Mouse (Mus musculus) myocyte (in vitro differentiated cells): ENCODE results near the gene Hoxc10. TPM values are rescaled to one million over a fixed set of nuclear protein-coding genes. Genes with fewer than 3 reads are reported as not detected.

Experiments
- H3K27me3 ChIP-seq: one replicate; pipeline ENCODE4 v1.6.1; 2011; ENCODE audit not compliant: control insufficient read depth, insufficient read depth, insufficient read length
- H3K36me3 ChIP-seq: one replicate; pipeline ENCODE4 v1.6.1; 2011; ENCODE audit not compliant: control insufficient read depth, insufficient read depth
- H3K4me2 ChIP-seq: one replicate; pipeline ENCODE4 v1.6.1; 2011; ENCODE audit warnings: low read depth, control low read depth
- H3K4me3 ChIP-seq: one replicate; pipeline ENCODE4 v1.5.1; 2011; ENCODE audit warnings: mild to moderate bottlenecking, control low read depth, moderate library complexity
- H3K79me2 ChIP-seq: one replicate; pipeline ENCODE4 v1.6.1; 2011; ENCODE audit not compliant: control insufficient read depth, insufficient read depth
- H3ac ChIP-seq: one replicate; pipeline ENCODE4 v1.6.1; 2011; ENCODE audit not compliant: control insufficient read depth, insufficient read length
- CEBPB ChIP-seq: IDR thresholded peaks from 2 replicates; pipeline ENCODE4 v1.6.1; 2011; ENCODE audit warnings: mild to moderate bottlenecking, moderate library complexity; ENCODE audit not compliant: poor library complexity, insufficient read depth, severe bottlenecking
- E2F4 ChIP-seq: IDR thresholded peaks from one replicate; pipeline ENCODE4 v1.6.1; 2011; ENCODE audit warnings: mild to moderate bottlenecking, control low read depth, moderate library complexity; ENCODE audit not compliant: insufficient read depth
- MAX ChIP-seq: IDR thresholded peaks from one replicate; pipeline ENCODE4 v1.6.1; 2011; ENCODE audit warnings: low read depth, mild to moderate bottlenecking, control low read depth
- MYOD1 ChIP-seq, 3 experiments: IDR thresholded peaks; one replicate each; pipeline ENCODE4 v1.6.1; 2011; ENCODE audit warnings: control low read depth in 2 of 3, low read depth in 2 of 3, mild to moderate bottlenecking in 2 of 3, moderate library complexity in 1 of 3; ENCODE audit not compliant: insufficient read length in 2 of 3, control insufficient read depth in 1 of 3
- MYOG ChIP-seq, 3 experiments: IDR thresholded peaks; one replicate each; pipeline ENCODE4 v1.6.1; 2011; ENCODE audit warnings: control low read depth in 2 of 3, low read depth in 2 of 3, mild to moderate bottlenecking in 2 of 3; ENCODE audit not compliant: insufficient read length in 2 of 3, control insufficient read depth in 1 of 3, insufficient read depth in 1 of 3
- POLR2A ChIP-seq: IDR thresholded peaks from one replicate; pipeline ENCODE4 v1.6.1; 2011; ENCODE audit warnings: low read depth, mild to moderate bottlenecking, control low read depth, moderate library complexity; ENCODE audit not compliant: insufficient read length
- POLR2AphosphoS2 ChIP-seq: IDR thresholded peaks from one replicate; pipeline ENCODE4 v1.6.1; 2011; ENCODE audit warnings: low read depth, control low read depth; ENCODE audit not compliant: insufficient read length
- REST ChIP-seq: IDR thresholded peaks from one replicate; pipeline ENCODE4 v1.6.1; 2011; ENCODE audit warnings: mild to moderate bottlenecking, control low read depth, moderate library complexity; ENCODE audit not compliant: insufficient read depth, insufficient read length
- SRF ChIP-seq: IDR thresholded peaks from one replicate; pipeline ENCODE4 v1.6.1; 2011; ENCODE audit warnings: low read depth; ENCODE audit not compliant: control insufficient read depth, insufficient read length
- TCF12 ChIP-seq: IDR thresholded peaks from one replicate; pipeline ENCODE4 v1.6.1; 2011; ENCODE audit warnings: mild to moderate bottlenecking, control low read depth; ENCODE audit not compliant: poor library complexity, insufficient read depth, severe bottlenecking
- TCF3 ChIP-seq: IDR thresholded peaks from one replicate; pipeline ENCODE4 v1.6.1; 2011; ENCODE audit warnings: low read depth, control low read depth; ENCODE audit not compliant: insufficient read length
- USF1 ChIP-seq: IDR thresholded peaks from one replicate; pipeline ENCODE4 v1.6.1; 2011; ENCODE audit warnings: low read depth, mild to moderate bottlenecking, control low read depth, moderate library complexity
- polyA plus RNA-seq: library from polyadenylated mRNA; unstranded; fragments of >200 nt; fragmentation: generic; extraction: Trizol; gene quantifications from one replicate; pipeline ENCODE4 v1.2.1, GENCODE M21; 2012; ENCODE audit warnings: missing spikeins

The Hoxc10 gene
- polyA plus RNA-seq, 1 experiment = 43.5 TPM

- TF ChIP-seq POLR2A (peak; percentile 39), SRF (no peak), MAX (no peak), POLR2AphosphoS2 (no peak)
- peak overlapping the region; percentile 64 for H3ac ChIP-seq
- peaks cover 99% of the 10 kb centered on the region for H3K79me2 ChIP-seq
- H3K4me2 ChIP-seq = peak overlapping the region; percentile 95
- peak overlapping the region; percentile 92 for H3K4me3 ChIP-seq
- no peaks in the 10 kb centered on the region for H3K27me3 ChIP-seq
- no peaks in the 10 kb centered on the region for H3K36me3 ChIP-seq
Measured at GRCm38 (mm10) chr15:102978615-102979515, 12.3 kb downstream of the Hoxc10 start.

GRCm38 (mm10) chr15:102979936-102980335 is 13.3 kb downstream of the Hoxc10 start:
- H3K27me3 ChIP-seq = no peaks in the 10 kb centered on the region
- peak overlapping the region; percentile 59 for H3ac ChIP-seq
- no peaks in the 10 kb centered on the region for H3K36me3 ChIP-seq
- peak overlapping the region; percentile 95 for H3K4me2 ChIP-seq
- peak overlapping the region; percentile 92 for H3K4me3 ChIP-seq
- peaks cover 99% of the 10 kb centered on the region for H3K79me2 ChIP-seq
- TF ChIP-seq MYOG (IDR thresholded peaks at IDR 0.05; ENCODE audit: control insufficient read depth in 1 of 3, insufficient read depth in 1 of 3, insufficient read length in 2 of 3, low read depth in 2 of 3) (no peak), REST (no peak), SRF (no peak), TCF3 (no peak), POLR2A (no peak), MAX (no peak), POLR2AphosphoS2 (no peak), TCF12 (no peak), MYOD1 (IDR thresholded peaks at IDR 0.05; ENCODE audit: control insufficient read depth in 1 of 3, insufficient read length in 2 of 3, low read depth in 2 of 3) (no peak), USF1 (no peak), CEBPB (no peak), E2F4 (no peak)

- Histone ChIP-seq H3K79me2 (peaks cover 99% of the 10 kb centered on the region), H3K27me3 (no peaks in the 10 kb centered on the region), H3K36me3 (no peaks in the 10 kb centered on the region), H3ac (peak overlapping the region; percentile 59), H3K4me2 (peak overlapping the region; percentile 95), H3K4me3 (peak overlapping the region; percentile 92)
- no peak for TF ChIP-seq SRF
- no peak for TF ChIP-seq USF1
- no peak for TF ChIP-seq POLR2AphosphoS2
- TF ChIP-seq TCF12 = no peak
- no peak for TF ChIP-seq TCF3
- no peak for TF ChIP-seq REST
- TF ChIP-seq POLR2A = no peak
- no peak for TF ChIP-seq MAX
Measured at GRCm38 (mm10) chr15:102980352-102980751, 13.8 kb downstream of the Hoxc10 start.

- peak overlapping the region; percentile 59 for H3ac ChIP-seq
- H3K4me2 ChIP-seq = peak overlapping the region; percentile 95
- no peaks in the 10 kb centered on the region for H3K36me3 ChIP-seq
- no peaks in the 10 kb centered on the region for H3K27me3 ChIP-seq
- peak overlapping the region; percentile 92 for H3K4me3 ChIP-seq
- H3K79me2 ChIP-seq = peaks cover 95% of the 10 kb centered on the region
- TF ChIP-seq POLR2A (peak; percentile 7), REST (no peak), SRF (no peak), CEBPB (no peak), MYOG (IDR thresholded peaks at IDR 0.05; ENCODE audit: control insufficient read depth in 1 of 3, insufficient read depth in 1 of 3, insufficient read length in 2 of 3, low read depth in 2 of 3) (no peak)
Measured at GRCm38 (mm10) chr15:102980912-102981311, 14.3 kb downstream of the Hoxc10 start.

GRCm38 (mm10) chr15:102981379-102982288 is 15.0 kb downstream of the Hoxc10 start:
- peak overlapping the region; percentile 59 for H3ac ChIP-seq
- peak overlapping the region; percentile 95 for H3K4me2 ChIP-seq
- H3K27me3 ChIP-seq = no peaks in the 10 kb centered on the region
- TF ChIP-seq MAX = no peak
- TF ChIP-seq TCF12 = no peak
- TF ChIP-seq REST = no peak
- peak; percentile 81 for TF ChIP-seq POLR2AphosphoS2
- no peak for TF ChIP-seq SRF
- no peak for TF ChIP-seq E2F4
- TF ChIP-seq POLR2A = peak; percentile 71
- no peak for TF ChIP-seq MYOD1 (IDR thresholded peaks at IDR 0.05; ENCODE audit: control insufficient read depth in 1 of 3, insufficient read length in 2 of 3, low read depth in 2 of 3)
- TF ChIP-seq TCF3 = no peak
- no peak for TF ChIP-seq MYOG (IDR thresholded peaks at IDR 0.05; ENCODE audit: control insufficient read depth in 1 of 3, insufficient read depth in 1 of 3, insufficient read length in 2 of 3, low read depth in 2 of 3)
- peak; percentile 100 for TF ChIP-seq USF1
- no peak for TF ChIP-seq CEBPB
- H3K79me2 ChIP-seq = peaks cover 88% of the 10 kb centered on the region
- no peaks in the 10 kb centered on the region for H3K36me3 ChIP-seq
- H3K4me3 ChIP-seq = peak overlapping the region; percentile 92
